Mouse (Mus musculus) kidney, postnatal 4 days (tissue): ENCODE data around the gene Hcn1.

Experiments used
- DNase-seq, 2 experiments: peaks; one replicate each; pipeline ENCODE4 v3.0.0; 2021; ENCODE audit warnings: mixed read lengths in 2 of 2

Hcn1 gene

DNA sequence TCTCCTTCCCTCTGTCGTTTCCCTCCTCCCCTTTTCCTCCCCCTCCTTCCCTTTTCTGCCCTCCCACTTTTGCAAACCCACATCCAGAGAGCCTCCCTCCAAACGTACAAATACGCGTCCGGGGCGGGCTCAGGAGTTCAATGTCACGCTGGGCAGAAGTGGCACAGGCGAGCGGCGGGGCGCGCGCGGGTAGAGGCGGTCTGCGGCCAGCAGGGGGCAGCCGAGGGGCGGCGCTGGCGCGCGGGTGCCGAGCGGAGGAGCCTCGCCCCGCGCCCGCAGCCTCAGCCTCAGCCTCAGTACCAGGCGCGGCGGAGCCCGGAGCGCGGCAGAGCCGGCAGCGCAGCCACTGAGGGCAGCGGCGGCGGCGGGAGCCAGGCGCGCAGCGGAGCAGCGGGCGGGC, at the start of gene Hcn1:
TSS of gene Hcn1 (plus strand) at position 140 of the 400 bp plus-strand sequence.
- peak; percentile 76 to 80 for DNase-seq

GRCm38 (mm10) chr13:117567251-117567650, 34.9 kb upstream of the Hcn1 start:
- DNase-seq, result no peak

DNA sequence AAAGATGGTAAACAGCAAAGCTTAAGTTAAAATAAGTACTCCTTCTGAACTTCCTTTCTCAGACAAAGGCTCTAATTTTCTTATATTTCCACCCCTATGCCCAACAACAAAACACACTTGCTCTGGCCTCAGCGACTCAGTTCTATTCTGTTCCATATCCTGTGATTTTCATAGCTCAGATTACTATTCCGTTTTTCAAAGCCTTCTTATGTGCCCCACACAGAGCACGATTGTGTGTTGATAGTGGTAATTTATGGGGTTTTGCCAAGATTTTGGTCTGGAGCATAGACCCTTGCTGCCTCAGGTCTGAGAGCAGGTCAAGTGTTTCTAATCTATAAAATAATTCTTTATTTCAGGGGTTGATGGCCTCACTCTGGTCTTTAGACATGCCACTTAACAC, 30.4 kb upstream of the Hcn1 start:
- DNase-seq, result no peak

- DNase-seq, result no peak
Observed at GRCm38 (mm10) chr13:117594494-117595182, 7.5 kb upstream of the Hcn1 start.

GRCm38 (mm10) chr13:117595183-117595532, 7.0 kb upstream of the Hcn1 start:
- no peak for DNase-seq

- no peak for DNase-seq
Observed at GRCm38 (mm10) chr13:117601331-117601965, 672 bp upstream of the Hcn1 start.

DNA sequence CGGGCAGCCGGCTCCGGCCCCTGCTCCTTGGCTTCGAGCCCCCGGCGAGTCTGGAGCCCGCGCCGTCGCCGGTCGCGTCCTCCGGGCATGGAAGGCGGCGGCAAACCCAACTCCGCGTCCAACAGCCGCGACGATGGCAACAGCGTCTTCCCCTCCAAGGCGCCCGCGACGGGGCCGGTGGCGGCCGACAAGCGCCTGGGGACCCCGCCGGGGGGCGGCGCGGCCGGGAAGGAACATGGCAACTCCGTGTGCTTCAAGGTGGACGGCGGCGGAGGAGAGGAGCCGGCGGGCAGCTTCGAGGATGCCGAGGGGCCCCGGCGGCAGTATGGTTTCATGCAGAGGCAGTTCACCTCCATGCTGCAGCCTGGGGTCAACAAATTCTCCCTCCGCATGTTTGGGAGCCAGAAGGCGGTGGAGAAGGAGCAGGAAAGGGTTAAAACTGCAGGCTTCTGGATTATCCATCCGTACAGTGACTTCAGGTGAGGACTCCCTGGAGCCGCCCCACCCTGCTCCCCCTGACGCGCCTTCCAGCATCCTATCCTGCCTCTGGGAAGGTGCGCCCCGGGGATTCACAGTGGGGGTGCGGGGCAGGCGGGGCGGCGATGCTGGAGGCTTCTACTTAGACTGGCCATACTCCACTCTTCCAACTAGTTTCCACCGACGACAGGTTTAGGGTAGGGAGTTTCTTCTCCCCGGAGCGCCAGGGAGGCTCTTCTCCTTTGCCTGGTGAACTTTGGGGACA, 668 bp downstream of the Hcn1 start:
- peak; percentile 0 to 1 for DNase-seq

GRCm38 (mm10) chr13:117603421-117603820, 1.3 kb downstream of the Hcn1 start:
- DNase-seq, result peak; percentile 1

- DNase-seq, result peak; percentile 52
Observed at GRCm38 (mm10) chr13:117604073-117604472, 2.0 kb downstream of the Hcn1 start.

GRCm38 (mm10) chr13:117604971-117605750, 3.0 kb downstream of the Hcn1 start:
- DNase-seq, result no peak

GRCm38 (mm10) chr13:117611881-117612280, 9.8 kb downstream of the Hcn1 start:
- DNase-seq, result no peak

GRCm38 (mm10) chr13:117619544-117619943, 17.4 kb downstream of the Hcn1 start:
- DNase-seq, result no peak

GRCm38 (mm10) chr13:117657501-117657900, 55.4 kb downstream of the Hcn1 start:
- DNase-seq, result no peak

- no peak for DNase-seq
Observed at GRCm38 (mm10) chr13:117658414-117659175, 56.5 kb downstream of the Hcn1 start.

GRCm38 (mm10) chr13:117659511-117659910, 57.4 kb downstream of the Hcn1 start:
- no peak for DNase-seq

GRCm38 (mm10) chr13:117662661-117663060, 60.5 kb downstream of the Hcn1 start:
- DNase-seq, result no peak

GRCm38 (mm10) chr13:117669303-117669702, 67.2 kb downstream of the Hcn1 start:
- no peak for DNase-seq

GRCm38 (mm10) chr13:117671851-117672250, 69.7 kb downstream of the Hcn1 start:
- no peak for DNase-seq

GRCm38 (mm10) chr13:117676418-117676817, 74.3 kb downstream of the Hcn1 start:
- DNase-seq, result no peak

DNA sequence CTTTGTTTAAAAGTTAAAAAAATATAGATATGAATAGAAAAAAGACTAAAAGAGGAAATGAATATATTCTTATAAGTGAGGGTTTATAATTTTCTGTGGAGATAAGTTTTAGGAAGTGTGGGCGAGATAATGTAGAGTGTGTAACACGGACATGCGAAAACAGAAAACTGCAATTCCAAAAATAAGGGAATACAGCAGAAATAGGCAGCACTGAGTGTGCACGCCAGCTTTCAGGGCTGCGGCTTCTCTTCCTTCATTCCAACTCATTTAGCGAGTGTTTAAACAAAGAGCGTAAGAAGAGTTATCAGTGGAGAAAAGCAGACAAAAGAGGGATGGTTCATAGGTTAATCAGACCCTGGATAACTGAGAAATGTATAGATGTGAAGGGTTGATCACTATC, 85.5 kb downstream of the Hcn1 start:
- no peak for DNase-seq

DNA sequence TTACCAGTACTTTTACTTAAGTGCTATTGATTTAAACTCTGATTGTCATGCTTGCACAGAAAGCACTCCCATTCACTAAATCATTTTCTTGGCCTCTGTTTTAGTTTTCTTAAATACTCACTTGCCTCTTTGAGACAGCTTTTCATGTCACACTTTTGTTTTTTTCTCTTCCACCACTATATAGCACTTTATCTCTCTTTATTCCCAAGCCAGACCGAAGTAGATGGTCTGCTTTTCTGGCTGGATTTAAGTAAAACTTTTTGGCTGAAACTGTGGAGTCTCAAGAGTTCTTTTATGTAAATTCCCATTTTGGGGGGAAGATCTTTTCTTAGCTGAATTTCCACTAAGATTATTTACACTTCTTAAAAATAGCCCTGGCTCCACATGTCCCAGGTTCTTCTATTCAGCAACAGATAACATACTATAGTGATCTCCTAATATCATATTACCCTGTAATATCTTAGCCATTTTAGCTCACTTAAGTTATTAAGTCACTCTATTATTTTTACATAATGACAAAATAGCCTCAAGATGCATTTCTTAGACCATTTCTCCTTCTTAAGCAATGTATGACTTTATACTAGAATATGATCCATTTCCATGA, 92.7 kb downstream of the Hcn1 start:
- DNase-seq, result no peak

DNA sequence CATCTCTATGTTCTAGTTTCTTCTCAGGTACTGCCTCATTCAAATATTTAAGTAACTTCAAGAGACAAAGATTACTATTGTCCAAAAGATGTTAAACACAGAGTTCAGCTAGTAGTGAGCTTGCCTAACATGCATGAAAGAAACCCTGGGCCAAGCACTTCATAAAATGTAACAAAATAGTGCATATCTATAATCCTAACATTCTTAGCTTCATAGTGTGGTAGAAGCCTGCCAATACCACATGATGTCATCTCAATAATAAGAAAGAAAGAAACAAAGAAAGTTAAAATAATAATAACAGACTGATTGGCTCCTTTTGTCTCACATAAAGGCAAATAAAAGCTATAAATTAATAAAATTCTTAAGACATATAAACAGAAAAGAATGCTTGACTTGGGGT, 103.5 kb downstream of the Hcn1 start:
- no peak for DNase-seq
